Mouse (Mus musculus): ENCODE results near the gene Gm12695. TPM values are rescaled to one million over a fixed set of nuclear protein-coding genes. Genes with fewer than 3 reads are reported as not detected.

The Gm12695 gene
- polyA plus RNA-seq, 1 experiment from 2014 or later: not detected

DNA sequence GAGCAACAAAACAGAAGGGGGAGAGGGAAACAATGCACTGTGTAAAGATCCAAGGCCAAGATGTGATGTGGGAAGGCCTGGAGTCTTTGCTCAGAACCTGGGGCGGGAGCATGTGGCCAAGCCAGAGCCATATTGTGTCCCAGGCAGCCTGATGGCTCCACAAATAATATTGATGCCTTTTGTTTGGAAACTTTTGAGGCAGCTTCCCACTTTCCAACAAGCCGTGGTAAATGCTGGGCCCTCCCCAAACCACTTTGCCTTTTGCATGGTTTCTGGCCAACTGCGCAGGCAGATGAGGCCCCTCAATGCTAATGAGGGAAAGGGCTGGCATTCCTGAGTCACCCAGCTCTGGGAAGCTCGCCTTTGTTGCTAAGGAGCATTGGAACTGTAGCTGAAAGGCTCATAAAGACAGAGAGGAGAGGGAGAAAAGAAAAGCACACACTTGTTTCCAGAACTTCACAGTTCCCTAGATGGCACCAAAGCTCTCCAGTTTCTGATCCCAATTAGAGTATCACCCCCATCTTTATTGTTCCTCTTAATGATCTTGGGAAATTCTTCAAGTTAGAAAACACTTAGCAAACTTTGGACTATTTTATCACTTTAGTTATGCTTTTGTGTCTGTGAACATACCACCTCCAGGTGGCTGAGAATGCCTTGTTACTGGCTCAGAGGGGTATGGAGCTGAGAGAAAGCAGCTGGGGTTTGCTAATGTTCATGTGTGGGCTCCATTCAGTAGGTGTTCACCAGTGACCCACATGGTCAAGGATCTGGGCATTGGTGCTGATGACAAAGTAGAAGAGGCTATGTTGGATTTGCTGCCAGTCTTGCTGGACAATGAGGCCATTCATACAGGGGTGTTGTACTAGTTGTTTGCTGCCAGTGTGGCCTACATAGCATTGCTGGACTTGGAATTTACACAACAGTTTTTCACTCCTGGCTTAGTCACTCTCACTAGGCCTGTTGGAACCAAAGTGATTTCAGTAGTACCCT lies 65.7 kb downstream of the Gm12695 start:
- Histone ChIP-seq H3K27me3 (ENCODE audit: control insufficient read depth, insufficient read depth, low read length) (no peaks in the 10 kb centered on the region), H3K4me2 (ENCODE audit: low read depth, low read length) (no peak overlapping the region), H3K27ac (ENCODE audit: low read length) (no peak overlapping the region), H3K9me3 (replicated peaks; ENCODE audit: control insufficient read depth, low read length) (no peaks in the 10 kb centered on the region), H3K4me3 (replicated peaks; ENCODE audit: low read length) (no peak overlapping the region), H3K36me3 (ENCODE audit: control insufficient read depth, insufficient read depth, low read length) (no peaks in the 10 kb centered on the region), H3K4me1 (ENCODE audit: control insufficient read depth, insufficient read depth, low read length) (no peaks in the 10 kb centered on the region), H3K9ac (ENCODE audit: low read length) (no peak overlapping the region)
- WGBS: 56% methylated on average over 4 of the region's 4 CpGs
- ATAC-seq (ENCODE audit: insufficient read depth, low FRiP score): no peak

DNA sequence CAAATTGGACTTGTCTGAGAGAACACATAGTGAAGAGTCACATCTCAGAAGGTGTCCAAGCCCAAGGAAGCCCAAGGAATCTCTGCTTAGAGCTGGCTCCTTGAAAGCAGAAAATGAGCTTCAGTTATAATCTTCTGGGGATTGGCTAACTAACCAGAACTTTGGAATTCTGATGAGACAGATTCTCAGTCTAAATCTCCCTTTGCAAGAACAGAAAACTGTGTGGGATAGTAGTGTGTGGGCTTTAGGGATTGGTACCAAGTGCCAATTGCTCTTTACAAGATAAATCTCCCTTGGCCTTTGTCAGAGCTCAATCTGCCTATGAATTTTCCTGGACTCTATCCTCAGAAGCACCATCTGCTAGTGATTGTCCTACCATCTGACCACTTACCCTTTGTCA lies 66.5 kb downstream of the Gm12695 start:
- no peak overlapping the region for H3K4me2 ChIP-seq (ENCODE audit: low read depth, low read length)
- no peaks in the 10 kb centered on the region for H3K27me3 ChIP-seq (ENCODE audit: control insufficient read depth, insufficient read depth, low read length)
- no peak for ATAC-seq (ENCODE audit: insufficient read depth, low FRiP score)
- no peak overlapping the region for H3K4me3 ChIP-seq (replicated peaks; ENCODE audit: low read length)
- H3K27ac ChIP-seq (ENCODE audit: low read length): no peak overlapping the region
- H3K9me3 ChIP-seq (replicated peaks; ENCODE audit: control insufficient read depth, low read length): no peaks in the 10 kb centered on the region
- no peaks in the 10 kb centered on the region for H3K36me3 ChIP-seq (ENCODE audit: control insufficient read depth, insufficient read depth, low read length)
- no peak overlapping the region for H3K9ac ChIP-seq (ENCODE audit: low read length)
- H3K4me1 ChIP-seq (ENCODE audit: control insufficient read depth, insufficient read depth, low read length): no peaks in the 10 kb centered on the region

DNA sequence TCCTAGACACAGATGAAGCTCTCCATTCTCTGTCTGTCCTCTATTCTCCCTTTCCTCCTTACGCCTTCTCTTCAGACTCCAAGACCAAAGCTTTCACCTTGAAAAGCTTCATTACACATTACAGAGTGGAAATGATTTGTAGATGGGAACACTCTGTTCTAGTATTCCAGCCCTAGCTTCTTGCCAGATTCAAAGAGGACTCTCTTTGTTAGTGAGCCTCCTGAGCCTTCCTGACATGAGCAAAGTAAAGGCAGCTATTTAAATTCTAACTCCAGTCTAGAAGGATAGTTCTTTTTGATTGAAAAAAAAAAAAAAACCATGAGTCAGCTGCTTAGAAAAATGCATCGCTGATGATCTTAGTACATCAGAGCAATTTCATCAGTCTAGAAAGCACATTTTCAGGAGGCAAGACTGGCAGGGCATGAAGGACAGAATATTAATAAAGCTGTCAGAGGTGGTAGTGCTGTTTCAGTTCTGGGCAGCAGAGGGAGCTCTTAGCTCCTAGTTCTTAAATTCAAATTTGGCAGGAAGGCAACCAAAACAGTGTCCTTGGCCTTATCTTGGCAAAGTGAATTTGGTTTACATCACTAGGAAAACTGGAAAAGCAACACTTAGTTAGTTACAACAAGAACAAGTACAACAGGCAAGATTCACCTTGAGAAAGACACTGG lies 79.6 kb downstream of the Gm12695 start:
- Histone ChIP-seq H3K9me3 (replicated peaks; ENCODE audit: control insufficient read depth, low read length) (no peaks in the 10 kb centered on the region), H3K27ac (ENCODE audit: low read length) (no peak overlapping the region), H3K36me3 (ENCODE audit: control insufficient read depth, insufficient read depth, low read length) (no peaks in the 10 kb centered on the region), H3K4me1 (ENCODE audit: control insufficient read depth, insufficient read depth, low read length) (no peaks in the 10 kb centered on the region), H3K27me3 (ENCODE audit: control insufficient read depth, insufficient read depth, low read length) (no peaks in the 10 kb centered on the region), H3K4me3 (replicated peaks; ENCODE audit: low read length) (no peak overlapping the region), H3K9ac (ENCODE audit: low read length) (no peak overlapping the region), H3K4me2 (ENCODE audit: low read depth, low read length) (no peak overlapping the region)
- ATAC-seq (ENCODE audit: insufficient read depth, low FRiP score): no peak
- 60% methylated on average over 2 of the region's 2 CpGs for WGBS

DNA sequence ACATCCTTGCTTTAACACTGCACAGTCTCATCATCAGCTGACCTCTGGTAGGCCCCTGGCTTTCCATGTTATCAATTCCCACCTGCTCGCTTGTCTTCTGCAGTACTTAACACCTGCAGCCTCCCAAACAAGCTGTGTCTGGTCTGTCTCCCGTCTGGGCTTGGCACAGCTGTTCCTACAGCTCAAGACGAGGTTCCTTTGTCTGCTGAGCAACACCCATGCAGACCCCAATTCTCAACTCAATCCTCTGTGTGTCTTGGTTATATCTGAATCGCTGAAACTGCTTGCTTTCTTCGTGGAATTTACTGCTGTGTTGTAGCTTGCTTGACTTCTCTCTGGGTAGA lies 86.8 kb downstream of the Gm12695 start:
- Histone ChIP-seq H3K9ac (ENCODE audit: low read length) (no peak overlapping the region), H3K4me2 (ENCODE audit: low read depth, low read length) (no peak overlapping the region), H3K4me3 (replicated peaks; ENCODE audit: low read length) (no peak overlapping the region), H3K27ac (ENCODE audit: low read length) (no peak overlapping the region), H3K9me3 (replicated peaks; ENCODE audit: control insufficient read depth, low read length) (no peaks in the 10 kb centered on the region), H3K27me3 (ENCODE audit: control insufficient read depth, insufficient read depth, low read length) (no peaks in the 10 kb centered on the region), H3K36me3 (ENCODE audit: control insufficient read depth, insufficient read depth, low read length) (no peaks in the 10 kb centered on the region), H3K4me1 (ENCODE audit: control insufficient read depth, insufficient read depth, low read length) (no peaks in the 10 kb centered on the region)
- ATAC-seq (ENCODE audit: insufficient read depth, low FRiP score): no peak
- WGBS: 60% methylated on average over 5 of the region's 5 CpGs

DNA sequence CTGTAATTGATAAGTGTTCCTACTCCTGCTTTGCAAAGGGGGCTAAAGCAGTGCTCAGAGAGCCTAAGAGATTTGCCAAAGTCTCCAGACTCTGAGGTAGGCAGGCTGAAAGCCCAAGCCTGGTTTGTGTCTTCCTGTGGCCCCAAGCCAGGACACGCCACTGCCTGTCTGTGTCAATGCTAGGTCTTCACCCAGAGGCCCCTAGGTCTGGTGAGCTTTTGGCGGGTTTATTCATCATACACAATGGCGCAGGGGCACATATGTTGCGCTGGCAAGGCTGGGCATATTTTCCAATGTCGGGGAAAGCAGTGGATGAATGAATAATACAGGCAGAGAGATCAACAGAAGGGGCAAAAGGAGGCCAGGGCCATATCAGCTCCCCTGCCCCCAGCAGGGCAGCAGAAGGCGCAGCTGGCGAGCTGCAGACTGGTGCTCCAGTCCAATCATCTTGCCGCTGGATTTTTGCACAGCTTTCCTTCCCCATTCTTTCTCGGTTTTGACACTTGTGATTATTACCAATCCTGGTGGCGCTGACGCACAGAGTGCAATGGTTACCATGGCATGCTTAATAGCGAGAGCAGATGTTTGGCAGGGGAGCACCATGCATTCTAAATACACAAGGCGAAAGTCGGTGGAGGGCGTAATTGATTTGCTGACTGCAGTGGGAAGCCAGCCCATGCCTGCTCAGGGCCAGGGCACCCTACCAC lies 87.3 kb downstream of the Gm12695 start:
- WGBS: 72% methylated on average over 15 of the region's 15 CpGs
- Histone ChIP-seq H3K9me3 (replicated peaks; ENCODE audit: control insufficient read depth, low read length) (no peaks in the 10 kb centered on the region), H3K27me3 (ENCODE audit: control insufficient read depth, insufficient read depth, low read length) (no peaks in the 10 kb centered on the region), H3K4me3 (replicated peaks; ENCODE audit: low read length) (no peak overlapping the region), H3K4me2 (ENCODE audit: low read depth, low read length) (no peak overlapping the region), H3K36me3 (ENCODE audit: control insufficient read depth, insufficient read depth, low read length) (no peaks in the 10 kb centered on the region), H3K9ac (ENCODE audit: low read length) (no peak overlapping the region), H3K4me1 (ENCODE audit: control insufficient read depth, insufficient read depth, low read length) (no peaks in the 10 kb centered on the region), H3K27ac (ENCODE audit: low read length) (no peak overlapping the region)
- ATAC-seq (ENCODE audit: insufficient read depth, low FRiP score): peak; percentile 29; the same call in 1 of the 2 replicates

DNA sequence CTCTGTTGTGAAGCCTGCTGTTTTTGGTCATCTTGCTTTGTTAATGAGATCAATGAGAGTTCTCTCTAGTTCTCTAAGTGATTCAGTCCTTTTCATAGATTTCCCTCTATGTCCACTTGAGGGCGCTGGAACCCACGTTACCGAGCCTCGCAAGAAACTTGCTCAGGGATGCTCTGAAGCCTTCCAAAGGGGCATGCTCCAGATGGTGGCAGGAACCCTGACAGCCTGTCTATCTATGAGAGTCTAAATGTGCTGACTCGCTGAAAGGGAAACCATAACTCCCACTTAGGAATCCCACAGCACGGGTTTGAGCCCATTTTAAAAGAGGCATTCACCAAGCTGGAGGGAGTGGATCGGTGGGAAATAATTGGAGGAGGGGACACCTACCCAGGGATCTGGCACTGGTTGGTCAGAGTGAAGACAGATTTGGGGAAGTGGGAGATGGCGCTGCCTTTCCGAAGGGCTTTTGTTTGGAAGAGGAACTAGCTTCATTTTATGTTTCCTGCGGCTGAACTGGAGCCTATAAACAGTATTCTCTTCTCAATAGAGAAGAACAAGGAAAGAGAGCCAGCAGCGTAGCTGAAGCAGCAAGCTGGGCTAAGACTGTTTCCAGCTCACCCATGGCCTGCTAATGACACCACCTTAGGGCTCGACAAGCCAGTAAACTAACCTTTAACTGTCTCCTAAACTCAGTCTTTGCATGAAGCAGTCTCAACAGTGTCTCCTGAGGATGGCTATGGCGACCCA lies 88.2 kb downstream of the Gm12695 start:
- Histone ChIP-seq H3K4me1 (ENCODE audit: control insufficient read depth, insufficient read depth, low read length) (no peaks in the 10 kb centered on the region), H3K9ac (ENCODE audit: low read length) (no peak overlapping the region), H3K4me3 (replicated peaks; ENCODE audit: low read length) (no peak overlapping the region), H3K27me3 (ENCODE audit: control insufficient read depth, insufficient read depth, low read length) (no peaks in the 10 kb centered on the region), H3K36me3 (ENCODE audit: control insufficient read depth, insufficient read depth, low read length) (no peaks in the 10 kb centered on the region), H3K4me2 (ENCODE audit: low read depth, low read length) (peak overlapping the region; percentile 16; the same call in 1 of the 2 replicates), H3K27ac (ENCODE audit: low read length) (no peak overlapping the region; the same call in 1 of the 2 replicates), H3K9me3 (replicated peaks; ENCODE audit: control insufficient read depth, low read length) (no peaks in the 10 kb centered on the region)
- 29% methylated on average over 13 of the region's 13 CpGs for WGBS
- ATAC-seq (ENCODE audit: insufficient read depth, low FRiP score): peak; percentile 40; the same call in 1 of the 2 replicates

DNA sequence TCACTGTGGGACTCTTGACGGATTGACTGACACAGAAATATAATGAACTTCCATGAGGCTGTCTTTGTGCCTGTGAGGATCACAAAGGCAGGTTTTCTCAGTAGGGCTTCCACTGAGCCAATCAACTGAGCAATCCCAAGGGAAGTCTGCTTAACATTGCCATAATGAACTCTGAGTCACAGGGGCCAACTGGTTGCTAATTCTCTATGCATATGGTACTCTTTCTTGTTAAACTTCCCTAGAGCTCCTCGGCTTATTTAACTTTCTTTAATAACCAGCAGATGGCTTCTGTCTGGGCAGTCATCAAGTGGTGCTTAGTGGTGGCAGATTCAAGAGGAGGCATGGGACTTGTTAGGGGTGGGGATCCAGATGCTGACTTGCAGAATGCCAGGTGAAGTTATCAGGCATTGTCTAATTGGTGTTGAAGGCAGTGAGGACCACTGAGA lies 97.6 kb downstream of the Gm12695 start:
- ATAC-seq (ENCODE audit: insufficient read depth, low FRiP score): no peak

DNA sequence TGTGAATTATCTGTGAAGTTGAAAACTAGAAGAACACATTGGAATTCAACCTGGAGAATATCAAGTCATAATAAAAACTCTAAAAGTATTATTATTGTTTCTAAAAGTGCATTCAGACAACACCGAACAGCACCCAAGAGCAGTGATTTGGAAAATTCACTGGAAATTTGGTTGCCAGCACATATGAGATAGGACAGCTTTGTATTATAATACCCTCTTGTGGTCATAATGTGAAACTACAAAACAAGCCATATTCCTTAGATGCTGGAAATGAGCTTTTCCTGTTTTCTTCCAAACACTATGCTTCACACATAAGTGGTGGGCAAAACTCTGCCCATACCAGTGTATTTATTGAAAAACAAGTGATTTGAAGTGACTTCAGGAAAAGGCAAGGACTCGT lies 101.5 kb downstream of the Gm12695 start:
- Histone ChIP-seq H3K27ac (ENCODE audit: low read length) (no peak overlapping the region), H3K9ac (ENCODE audit: low read length) (no peak overlapping the region), H3K9me3 (replicated peaks; ENCODE audit: control insufficient read depth, low read length) (no peaks in the 10 kb centered on the region), H3K4me1 (ENCODE audit: control insufficient read depth, insufficient read depth, low read length) (peaks cover 4% of the 10 kb centered on the region; the same call in 1 of the 2 replicates), H3K36me3 (ENCODE audit: control insufficient read depth, insufficient read depth, low read length) (no peaks in the 10 kb centered on the region), H3K4me3 (replicated peaks; ENCODE audit: low read length) (no peak overlapping the region), H3K4me2 (ENCODE audit: low read depth, low read length) (no peak overlapping the region), H3K27me3 (ENCODE audit: control insufficient read depth, insufficient read depth, low read length) (no peaks in the 10 kb centered on the region)
- ATAC-seq (ENCODE audit: insufficient read depth, low FRiP score): no peak; the same call in 1 of the 2 replicates
- WGBS: 34% methylated on average over 2 of the region's 2 CpGs

More for the DNA sequence above, 97.6 kb downstream of the Gm12695 start:
- Histone ChIP-seq H3K9me3 (replicated peaks; ENCODE audit: control insufficient read depth, low read length) (no peaks in the 10 kb centered on the region), H3K27ac (ENCODE audit: low read length) (no peak overlapping the region), H3K36me3 (ENCODE audit: control insufficient read depth, insufficient read depth, low read length) (no peaks in the 10 kb centered on the region), H3K4me1 (ENCODE audit: control insufficient read depth, insufficient read depth, low read length) (peaks cover 3% of the 10 kb centered on the region; the same call in 1 of the 2 replicates), H3K27me3 (ENCODE audit: control insufficient read depth, insufficient read depth, low read length) (no peaks in the 10 kb centered on the region), H3K4me3 (replicated peaks; ENCODE audit: low read length) (no peak overlapping the region), H3K4me2 (ENCODE audit: low read depth, low read length) (no peak overlapping the region), H3K9ac (ENCODE audit: low read length) (no peak overlapping the region)
- 69% methylated on average over 2 of the region's 2 CpGs for WGBS
